Mouse (Mus musculus) NIH3T3 (cell line): ENCODE data around the gene Ndst2.
"Not testable (repeated sequence)": the region's sequence is repeated elsewhere in the genome, so short reads cannot be mapped to it uniquely, and the experiment has no call there.

Experiments
- DNase-seq: peaks from one replicate; pipeline ENCODE4 v3.0.0-alpha.2; 2012; ENCODE audit warnings: low read depth

Ndst2 gene

DNA sequence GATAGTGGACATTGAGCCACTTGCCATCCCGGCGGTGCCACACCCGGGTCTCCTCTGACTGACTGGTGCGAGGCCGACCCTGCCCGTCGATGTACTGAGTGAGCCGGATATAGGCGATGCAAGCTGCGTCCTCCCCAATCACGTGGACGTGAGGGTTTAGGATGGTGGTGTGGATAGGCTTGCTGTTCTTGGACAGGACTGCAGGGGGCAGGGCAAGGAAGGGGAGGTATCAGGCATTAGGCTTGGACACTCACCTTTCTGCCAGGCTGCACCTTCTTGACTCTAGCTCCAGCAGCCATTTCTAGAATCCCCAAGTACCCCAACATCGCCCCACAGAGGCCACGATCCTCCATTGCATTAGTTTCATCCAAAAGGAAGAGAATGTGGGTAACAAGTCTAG, 2.9 kb upstream of the Ndst2 start:
- DNase-seq = peak; percentile 55

DNA sequence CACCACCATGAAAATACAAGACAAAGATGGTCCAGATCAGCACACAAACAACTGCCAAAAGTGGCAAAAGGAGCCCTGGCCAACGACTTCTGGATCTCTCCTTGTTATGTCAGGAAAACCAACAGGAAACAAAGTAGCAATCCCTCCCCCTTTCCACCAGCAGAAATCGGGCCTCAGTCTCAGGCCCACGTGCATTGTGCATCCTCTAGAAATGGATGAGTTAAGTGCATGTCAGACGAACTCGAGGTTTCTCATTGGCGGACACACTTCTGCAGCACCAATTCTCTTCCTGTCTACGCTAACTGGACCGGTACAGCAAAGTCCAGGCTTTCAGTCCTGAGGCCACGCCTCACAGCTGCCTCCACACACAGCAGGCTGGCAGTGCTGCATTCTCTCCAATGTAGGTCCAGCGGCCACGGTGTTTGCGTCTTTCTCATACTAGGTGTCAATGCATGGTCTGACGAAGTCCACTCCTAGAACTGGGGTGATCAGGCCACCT, 1.6 kb upstream of the Ndst2 start:
- no peak for DNase-seq

DNA sequence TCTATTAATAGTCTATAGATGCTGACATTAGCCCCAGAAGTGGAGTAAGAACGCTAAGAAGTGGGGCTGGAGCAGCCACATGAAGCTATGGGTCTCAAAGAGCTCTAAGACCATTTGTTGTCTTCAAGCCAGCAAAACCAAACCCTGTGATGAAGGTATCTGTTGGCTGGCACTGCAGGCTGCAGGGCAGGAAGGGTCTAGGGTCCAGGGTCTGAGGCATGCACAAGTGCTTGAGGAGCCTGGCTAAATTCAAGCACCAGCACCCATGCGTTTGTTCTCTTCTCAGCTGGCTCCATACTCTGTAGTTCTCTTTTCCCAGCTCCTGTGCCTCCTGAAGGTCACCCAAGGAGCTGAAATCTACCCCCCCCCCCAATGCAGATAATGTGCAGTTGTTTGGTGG, 690 bp upstream of the Ndst2 start:
- no peak for DNase-seq

DNA sequence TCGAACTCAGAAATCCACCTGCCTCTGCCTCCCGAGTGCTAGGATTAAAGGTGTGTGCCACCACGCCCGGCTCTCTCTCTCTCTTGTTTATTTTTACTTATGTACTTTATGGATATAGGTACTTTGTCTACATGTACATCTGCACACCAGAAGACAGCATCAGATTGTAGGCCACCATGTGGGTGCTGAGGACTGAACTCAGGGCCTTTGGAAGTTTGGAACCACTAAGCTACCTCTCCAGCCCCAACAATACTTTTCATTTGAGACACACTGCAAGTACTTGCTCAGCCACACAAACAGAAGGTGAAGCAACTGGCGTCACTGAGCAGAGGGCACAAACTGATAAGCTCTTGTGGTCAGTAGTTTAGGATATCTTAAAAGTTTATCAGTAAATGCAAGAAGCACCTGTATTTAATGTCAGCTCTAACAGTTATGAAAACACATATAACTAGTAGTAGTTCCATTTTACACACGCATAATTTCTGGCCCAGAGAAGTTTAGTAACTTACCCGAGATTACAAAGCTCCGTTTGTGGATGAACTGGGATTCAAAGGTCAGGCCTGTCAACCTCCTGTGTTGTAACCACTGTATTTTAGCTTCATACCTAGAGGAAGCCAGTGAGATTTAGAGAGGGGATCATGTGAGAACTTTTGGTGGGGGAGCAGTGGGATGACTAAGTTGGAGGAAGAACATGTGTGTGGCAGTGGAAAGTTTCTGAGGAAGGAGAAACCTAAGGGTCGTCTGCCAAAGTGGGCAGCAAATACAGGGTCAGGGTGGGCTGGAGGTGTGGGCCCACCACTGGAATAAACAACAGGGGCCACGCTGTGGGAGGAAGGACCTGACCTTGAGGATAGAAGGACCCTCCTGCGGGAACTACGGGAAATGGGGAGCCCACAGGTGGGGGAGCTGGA, 1.1 kb downstream of the Ndst2 start:
- DNase-seq = peak; percentile 61

DNA sequence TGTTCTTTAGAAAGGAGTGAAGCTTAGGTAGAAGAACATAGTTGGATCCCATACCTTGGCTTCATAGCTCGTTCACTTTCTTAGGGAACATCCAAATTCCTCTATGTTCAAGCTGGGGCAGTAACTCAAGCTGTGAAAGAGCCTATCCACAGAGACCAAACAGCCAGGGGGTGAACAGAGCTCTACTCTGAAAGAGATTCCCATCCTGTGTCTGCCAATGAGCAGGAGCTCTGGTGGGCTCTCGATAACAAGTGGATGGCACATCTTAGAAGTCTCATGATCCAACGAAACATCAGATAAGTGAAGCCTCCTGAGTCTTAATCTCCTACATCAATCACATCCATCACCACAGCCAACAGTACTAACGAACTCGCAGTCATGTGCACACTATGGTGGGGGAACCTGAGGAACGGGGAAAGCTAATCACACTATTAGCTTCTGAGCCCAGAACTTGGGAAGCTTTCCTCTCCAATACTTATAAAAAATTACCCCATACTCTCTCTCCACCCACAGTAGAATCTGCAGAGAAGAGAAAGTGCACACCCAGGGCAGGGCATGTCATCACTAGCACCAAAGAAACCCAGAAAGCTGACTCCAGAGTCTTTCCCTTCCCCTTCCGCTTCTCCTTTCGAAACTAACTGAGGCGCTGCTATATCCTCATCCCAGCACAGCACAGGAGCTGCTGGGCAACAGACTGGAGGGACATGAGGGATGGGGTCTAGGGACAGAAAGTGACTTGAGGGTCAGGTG, 3.3 kb downstream of the Ndst2 start:
- DNase-seq = no peak

DNA sequence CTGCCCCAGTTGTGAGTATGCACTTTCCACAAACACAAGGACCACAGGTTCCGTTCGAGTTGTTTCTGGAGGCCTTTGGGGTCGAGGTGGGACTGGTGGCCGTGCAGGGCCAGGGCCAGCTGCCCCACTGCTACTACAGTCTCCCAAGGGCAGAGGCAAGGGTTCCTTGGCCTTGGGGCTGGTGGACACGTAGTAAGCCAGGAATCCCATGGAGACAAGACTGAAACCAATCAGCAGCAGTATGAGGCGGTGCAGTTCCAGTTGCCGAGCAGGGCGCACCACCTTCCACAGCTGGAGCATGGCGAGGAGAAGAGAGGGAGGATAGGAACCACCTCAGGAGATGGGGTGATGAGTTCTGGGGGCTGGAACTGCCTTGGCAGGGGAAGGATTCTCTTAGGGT, 4.5 kb downstream of the Ndst2 start:
- no peak for DNase-seq

DNA sequence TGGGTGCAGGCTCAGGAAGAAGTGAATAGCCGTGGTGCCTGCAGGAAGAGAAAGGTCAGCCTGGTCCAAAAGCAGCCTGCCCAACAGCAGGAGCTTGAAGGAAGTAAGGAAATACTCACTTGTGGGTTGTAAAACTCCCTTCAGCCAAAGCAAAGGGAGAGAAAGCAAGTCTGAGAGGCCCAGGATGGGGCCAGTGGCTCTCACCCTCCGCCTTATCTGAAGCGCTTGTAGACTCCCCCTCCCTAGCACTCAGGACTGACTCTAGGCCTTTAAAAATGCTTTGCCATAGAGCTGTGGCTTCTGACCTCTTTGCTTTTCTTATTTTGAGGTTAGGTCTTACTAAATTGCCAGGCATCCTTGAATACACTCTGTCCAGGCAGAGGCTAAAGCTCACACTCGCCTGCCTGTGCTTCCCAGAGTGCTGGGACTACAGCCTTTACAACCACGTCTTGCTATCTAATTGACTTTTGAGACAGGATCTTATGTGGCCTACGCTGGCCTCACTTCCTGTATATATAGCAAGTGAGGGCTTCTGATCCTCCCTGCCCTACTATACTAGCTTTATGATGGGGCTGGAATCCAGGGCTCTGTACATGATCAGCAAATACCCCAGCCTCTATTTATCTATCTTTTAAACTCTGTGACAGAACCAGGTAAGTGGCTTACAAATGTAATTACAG, 8.6 kb downstream of the Ndst2 start:
- DNase-seq = no peak

DNA sequence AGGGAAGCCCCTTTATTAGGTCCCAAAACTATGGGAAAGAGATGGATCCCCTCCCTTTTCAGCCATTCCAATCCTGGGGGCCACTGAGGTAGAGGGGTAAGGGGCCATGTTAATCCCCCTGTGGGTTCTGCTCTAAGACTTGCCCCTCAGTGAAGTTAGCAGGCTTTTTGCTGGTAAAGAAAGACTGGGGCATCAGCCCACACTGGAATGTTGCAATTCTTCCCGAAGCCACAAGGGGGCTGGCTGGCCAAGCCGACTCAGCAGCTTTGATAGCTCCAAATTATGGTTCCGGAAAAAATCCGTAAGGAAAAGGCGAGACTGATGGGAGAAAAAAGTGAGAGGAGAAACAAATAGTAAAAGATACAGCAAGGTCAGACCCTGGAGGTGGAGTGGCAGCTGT, 10.3 kb downstream of the Ndst2 start:
- peak; percentile 83 for DNase-seq

DNA sequence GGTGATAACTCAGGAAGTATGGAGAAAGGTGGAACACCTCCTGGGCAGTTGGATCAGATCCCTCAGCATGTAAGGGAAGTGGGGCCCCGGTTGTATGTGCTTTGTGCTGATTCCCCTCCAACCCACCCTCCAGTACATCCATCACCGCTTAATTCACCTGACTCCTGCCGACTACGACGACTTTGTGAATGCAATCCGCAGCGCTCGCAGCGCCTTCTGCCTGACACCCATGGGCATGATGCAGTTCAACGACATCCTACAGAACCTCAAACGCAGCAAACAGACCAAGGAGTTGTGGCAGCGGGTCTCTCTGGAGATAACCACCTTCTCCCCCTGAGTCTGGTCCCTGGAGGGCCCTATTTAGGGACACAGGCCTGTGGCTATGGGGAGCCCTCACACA, 11.4 kb downstream of the Ndst2 start:
- no peak for DNase-seq

DNA sequence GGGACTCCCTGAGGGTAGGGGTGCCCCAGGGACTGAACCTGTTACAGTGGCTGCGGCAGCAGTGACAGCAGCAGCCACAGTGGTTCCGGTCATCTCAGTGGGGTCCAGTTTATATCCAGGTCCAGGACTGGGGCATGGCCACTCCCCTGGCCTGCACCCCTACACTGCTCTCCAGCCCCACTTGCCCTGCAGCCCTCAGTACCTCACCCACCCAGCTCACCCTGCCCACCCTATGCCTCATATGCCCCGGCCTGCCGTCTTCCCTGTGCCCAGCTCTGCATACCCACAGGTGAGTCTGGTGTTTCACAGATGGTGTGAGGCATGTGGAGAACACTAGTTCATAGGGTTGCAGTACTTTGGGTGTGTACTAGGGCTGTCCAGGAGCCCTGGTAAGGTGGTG, 13.0 kb downstream of the Ndst2 start:
- DNase-seq = no peak

DNA sequence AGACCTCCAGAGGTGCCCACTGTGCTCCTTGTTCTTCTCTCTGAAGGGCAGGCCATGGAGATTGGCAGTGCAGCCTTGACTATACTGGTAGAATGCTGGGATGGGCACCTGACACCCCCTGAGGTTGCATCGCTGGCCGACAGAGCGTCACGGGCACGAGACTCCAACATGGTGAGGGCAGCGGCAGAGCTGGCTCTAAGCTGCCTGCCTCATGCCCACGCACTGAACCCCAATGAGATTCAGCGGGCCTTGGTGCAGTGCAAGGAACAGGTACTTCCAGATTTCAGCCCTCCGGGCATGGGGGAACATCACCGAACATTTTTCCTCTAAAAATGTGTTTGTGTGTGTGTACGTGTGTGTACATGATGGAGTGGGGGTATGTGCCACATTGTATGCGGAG, 14.6 kb downstream of the Ndst2 start:
- DNase-seq = no peak

DNA sequence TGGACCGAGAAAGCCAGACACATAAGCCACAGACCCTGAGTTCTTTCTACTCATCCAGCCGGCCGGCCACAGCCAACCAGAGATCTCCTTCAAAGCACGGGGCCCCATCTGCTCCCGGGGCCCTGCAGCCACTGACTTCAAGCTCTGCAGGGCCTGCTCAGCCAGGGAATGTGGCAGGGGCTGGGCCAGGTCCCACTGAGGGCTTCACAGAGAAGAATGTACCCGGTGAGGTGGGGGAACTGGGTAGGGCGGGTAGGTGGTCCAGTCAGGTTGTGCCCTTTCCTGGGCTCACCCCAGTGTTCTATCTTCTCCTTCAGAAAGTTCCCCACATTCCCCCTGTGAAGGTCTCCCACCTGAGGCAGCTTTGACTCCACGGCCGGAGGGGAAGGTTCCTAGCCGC, 15.9 kb downstream of the Ndst2 start:
- DNase-seq = no peak

DNA sequence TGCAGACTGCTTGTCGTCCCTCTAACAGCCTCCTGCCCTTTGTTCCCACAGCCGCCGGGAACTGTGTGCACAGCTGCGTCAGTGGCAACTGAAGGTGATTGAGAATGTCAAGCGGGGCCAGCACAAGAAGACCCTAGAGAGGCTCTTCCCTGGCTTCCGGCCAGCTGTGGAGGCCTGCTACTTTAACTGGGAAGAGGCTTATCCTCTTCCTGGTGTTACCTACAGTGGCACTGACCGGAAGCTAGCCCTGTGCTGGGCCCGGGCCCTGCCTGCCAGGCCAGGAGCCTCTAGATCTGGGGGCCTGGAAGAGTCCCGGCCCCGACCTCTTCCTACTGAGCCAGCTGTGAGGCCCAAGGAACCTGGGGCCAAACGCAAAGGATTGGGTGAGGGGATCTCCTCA, 20.5 kb downstream of the Ndst2 start:
- DNase-seq = no peak

DNA sequence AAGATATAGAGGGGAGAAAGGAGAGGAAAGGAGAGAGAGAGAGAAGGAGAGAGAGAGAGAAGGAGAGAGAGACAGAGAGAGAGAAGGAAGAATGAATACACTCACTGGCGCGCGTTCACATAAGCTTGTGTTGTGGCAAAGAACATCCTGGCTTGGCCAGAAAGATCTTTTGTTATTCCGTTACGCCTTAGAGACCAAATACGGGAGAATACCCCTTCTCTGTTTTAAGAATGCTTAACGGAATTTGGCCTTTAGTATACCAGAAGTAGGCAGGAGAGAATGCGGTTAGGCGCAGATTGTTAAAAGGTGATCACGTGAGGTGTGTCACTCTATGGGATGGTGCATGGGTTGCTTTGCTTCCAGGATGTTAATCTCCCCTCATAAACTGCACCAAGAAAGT, 26.1 kb downstream of the Ndst2 start:
- DNase-seq = peak; percentile 41

DNA sequence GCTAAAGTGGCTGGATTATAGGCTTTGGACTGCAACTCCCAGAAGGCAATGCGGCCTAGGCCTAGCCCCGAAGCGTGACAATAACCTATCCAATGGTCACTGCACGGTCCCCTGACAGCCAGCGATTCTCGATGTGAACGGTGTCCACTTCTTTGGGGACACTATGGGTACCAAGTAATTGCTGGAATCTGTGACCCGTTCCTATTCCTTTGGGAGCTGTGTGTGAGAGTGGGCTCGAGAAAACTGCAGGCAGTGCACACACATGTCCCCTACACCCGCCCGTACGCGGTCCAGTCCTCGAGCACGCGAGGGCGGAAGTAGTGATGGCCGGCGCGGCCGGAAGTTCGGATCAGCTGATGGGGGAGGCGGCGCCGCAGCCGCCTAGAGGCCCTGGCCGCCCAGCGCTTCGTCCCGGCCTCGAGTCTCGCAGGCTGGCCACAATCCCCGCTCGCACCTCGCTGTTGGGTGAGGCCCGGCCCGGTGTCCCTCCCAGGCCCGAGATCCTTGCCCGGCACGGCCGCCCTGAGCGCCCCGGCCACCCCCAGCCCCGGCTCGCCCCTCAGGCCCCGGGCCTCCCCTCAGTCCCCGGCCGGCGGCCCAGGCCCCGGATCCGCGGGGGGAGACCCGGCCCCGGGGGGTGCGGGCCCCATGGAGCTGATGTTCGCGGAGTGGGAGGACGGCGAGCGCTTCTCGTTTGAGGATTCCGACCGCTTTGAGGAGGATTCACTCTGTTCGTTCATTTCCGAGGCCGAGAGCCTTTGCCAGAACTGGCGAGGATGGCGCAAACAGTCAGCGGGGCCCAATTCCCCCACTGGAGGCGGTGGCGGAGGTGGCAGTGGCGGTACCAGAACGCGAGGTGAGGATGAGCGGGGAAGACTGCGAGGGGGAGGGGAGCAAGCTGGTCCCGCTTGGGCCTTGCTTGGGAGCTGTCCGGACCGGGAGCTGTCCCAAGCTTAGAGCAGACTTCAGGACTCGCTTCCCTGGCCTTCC, 26.9 kb downstream of the Ndst2 start, which contains the start of gene Zswim8:
Gene Zswim8, plus strand, starts transcription at position 352 of the 990 bp plus-strand sequence.
- peak; percentile 93 for DNase-seq

DNA sequence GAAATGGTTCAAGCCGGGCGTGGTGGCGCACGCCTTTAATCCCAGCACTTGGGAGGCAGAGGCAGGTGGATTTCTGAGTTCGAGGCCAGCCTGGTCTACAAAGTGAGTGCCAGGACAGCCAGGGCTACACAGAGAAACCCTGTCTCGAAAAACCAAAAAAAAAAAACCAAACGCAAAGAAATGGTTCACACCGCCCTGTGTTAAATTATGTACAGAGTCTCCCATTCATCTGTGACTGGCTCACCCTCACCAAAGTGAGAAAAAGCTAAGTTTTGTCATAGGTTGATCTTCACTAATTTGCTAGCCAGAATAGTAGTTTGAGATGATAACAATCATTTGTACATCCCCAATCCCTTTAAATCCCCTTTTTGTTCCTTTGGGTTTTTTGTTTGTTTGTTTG, 30.9 kb downstream of the Ndst2 start:
- not testable (repeated sequence) for DNase-seq

DNA sequence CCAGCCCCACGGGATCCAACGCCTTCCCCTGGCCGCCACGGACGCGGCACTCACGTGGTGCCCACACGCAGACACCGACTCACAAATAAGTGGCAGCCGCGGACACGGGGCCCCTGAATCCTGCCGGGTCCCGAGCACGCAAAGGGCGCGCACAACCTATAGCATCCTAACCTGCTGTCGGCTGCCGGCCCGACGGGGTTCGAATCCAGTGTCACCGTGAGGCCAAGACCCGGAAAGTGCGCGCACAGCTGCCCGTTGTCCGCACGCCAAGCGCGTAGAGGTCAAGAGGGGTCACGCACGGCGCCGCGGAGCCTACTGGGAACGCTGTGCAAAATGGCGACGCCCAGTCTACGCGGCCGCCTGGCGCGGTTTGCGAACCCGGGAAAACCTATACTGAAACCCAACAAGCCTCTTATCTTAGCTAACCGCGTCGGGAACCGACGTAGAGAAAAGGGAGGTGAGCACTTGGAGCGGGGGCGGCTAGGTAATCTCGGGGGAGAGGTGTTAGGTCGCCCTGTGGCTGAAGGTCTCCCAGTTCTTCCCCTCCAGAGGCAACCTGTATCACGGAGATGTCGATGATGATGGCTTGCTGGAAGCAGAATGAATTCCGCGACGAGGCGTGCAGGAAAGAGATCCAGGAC, 31.5 kb downstream of the Ndst2 start, which contains the start of gene Chchd1:
Gene Chchd1, plus strand, starts transcription at position 266 of the 641 bp plus-strand sequence.
- peak; percentile 90 for DNase-seq

DNA sequence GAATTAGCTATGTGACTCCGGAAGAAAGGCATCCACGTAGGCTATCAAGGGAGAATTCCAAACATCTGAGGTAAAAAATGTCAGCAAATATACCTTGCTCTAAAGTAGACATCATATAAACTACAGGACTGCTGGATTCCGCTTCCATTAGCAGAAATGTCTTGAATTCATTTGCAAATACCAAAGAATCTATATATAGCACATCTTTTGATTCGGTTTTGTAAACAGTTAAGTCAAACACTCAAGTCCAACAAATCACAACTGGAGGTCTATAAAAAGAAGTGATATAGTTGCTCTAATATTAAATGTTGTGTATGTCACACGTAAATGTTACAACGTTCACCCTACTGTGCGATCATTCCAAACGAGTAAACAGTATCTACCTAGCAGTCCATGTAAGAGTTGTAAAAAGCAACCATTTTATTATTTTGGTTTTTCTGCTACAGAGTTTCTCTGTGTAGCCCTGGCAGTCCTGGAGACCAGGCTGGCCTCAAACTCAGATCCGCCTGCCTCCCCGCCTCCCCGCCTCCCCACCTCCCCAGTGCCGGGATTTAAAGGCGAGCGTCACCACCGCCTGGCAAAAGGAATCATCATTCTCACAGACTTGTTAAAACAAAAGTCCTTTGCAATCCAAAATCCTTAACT, 32.1 kb downstream of the Ndst2 start:
- no peak for DNase-seq

DNA sequence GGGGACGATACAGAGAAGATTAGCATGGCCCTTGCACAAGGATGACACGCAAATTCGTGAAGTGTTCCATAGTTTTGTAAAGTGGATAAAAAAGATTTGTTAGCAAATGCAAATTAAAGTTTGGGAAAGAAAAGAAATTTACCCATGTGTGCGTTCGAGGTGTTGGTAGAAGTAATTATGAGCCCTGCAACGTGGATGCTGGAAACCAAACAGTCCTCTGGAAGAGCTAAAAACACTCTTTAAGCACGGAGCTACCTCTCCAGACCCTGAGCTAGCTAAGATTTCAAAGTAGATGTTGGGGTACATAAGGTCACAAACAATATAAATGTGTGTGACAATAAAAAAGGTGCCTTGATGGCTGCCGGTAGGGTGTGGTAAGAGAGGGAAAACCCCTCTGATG, 32.8 kb downstream of the Ndst2 start:
- no peak for DNase-seq

DNA sequence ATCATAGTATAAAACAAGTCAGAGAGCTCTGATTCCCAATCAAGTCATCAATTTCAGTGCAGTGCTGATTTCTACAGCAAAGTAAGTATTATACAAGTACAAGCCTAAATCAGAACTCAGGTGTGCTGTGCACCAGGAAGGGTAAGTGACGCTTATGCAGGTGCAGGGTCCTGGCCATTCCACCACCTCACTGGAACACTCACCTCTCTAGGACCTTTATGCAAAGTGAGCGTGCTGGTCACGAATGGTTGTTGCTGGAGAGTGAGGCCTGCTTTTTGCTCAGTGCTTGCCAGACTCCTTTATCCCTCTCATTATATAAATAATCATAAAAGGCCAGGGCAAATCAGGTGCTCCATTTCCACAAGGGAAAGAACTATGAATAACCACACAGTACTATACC, 34.0 kb downstream of the Ndst2 start:
- DNase-seq = no peak
